Mouse (Mus musculus) cerebellum, adult 2 months (tissue): Measurements from ENCODE around the gene Il16.

Experiments used
- CTCF ChIP-seq: fragments of 200-500 bp; IDR thresholded peaks from 2 replicates; pipeline ENCODE4 v1.5.1; 2011; ENCODE audit warnings: low read depth, mild to moderate bottlenecking, control low read depth, low read length, moderate library complexity, borderline replicate concordance; ENCODE audit not compliant: insufficient read depth
- POLR2A ChIP-seq: fragments of 200-500 bp; IDR thresholded peaks from 2 replicates; pipeline ENCODE4 v1.6.1; 2011; ENCODE audit warnings: low read length, control low read depth, borderline replicate concordance; ENCODE audit not compliant: insufficient read depth

- no peak for TF ChIP-seq POLR2A
- no peak for TF ChIP-seq CTCF
Observed at GRCm38 (mm10) chr7:83658716-83659115, 86.8 kb downstream of the Il16 start.
